Mouse (Mus musculus) adrenal gland, postnatal 14 days (tissue): ENCODE measurements at regions not wholly inside any gene's neighbourhood (a gene's known extent, or its start where the extent isn't known, plus 50 kb on each side); places are given as distances from the start of the nearest gene placed in this dataset.
A peak's percentile ranks its signal among the peaks of the same experiment; 100 is the strongest.
"Not testable (repeated sequence)": the region's sequence is repeated elsewhere in the genome, so short reads cannot be mapped to it uniquely, and the experiment has no call there.

ENCODE experiments used
- DNase-seq: peaks from one replicate; pipeline ENCODE4 v3.0.0; 2021; ENCODE audit warnings: mixed read lengths

GRCm38 (mm10) chr10:6182400-6182799 lies 260.2 kb upstream of the Rgs17 start:
- DNase-seq: no peak

- DNase-seq: not testable (repeated sequence)
Observed at GRCm38 (mm10) chr10:6164311-6164710, 242.1 kb upstream of the Rgs17 start.

- DNase-seq: no peak
Observed at GRCm38 (mm10) chr10:6156941-6157340, 234.7 kb upstream of the Rgs17 start.

DNA sequence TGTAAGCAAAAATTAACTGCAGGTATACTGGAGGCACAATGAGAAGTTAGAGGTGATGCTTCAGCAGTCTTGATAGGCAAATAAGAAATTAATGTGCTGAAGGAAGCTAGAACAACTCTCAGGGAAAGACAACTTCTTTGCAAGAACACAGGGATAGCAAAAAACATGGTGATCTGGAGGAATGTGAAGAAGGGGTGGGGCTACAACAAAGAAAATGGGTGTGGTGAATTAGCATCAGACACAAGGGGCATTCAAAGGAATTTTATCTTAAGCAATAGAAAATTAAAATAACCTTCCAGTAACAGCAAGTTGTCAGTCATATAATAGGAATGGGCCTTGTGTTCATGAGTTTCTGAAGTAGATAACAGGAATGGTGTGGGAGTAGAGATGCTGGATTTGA lies 211.9 kb upstream of the Rgs17 start:
- no peak for DNase-seq

DNA sequence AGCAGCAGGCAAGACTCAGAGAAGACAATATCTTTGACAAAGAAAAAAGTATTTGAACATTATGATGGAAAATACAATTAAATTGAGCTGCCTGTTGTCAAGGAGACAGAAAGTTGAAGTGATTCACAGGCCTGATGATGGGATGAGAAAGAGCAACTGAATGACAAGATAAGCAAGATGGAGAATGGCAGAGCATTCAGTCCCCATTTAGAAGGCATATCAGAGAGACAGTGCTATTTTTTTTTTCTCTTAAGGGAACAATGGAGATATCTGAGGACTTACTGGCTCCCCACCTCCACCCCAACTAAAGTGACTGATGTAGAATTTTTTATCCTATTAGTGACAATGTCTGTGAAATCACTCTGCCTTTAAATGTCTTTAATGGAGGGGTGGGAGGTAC lies 202.2 kb upstream of the Rgs17 start:
- not testable (repeated sequence) for DNase-seq

DNA sequence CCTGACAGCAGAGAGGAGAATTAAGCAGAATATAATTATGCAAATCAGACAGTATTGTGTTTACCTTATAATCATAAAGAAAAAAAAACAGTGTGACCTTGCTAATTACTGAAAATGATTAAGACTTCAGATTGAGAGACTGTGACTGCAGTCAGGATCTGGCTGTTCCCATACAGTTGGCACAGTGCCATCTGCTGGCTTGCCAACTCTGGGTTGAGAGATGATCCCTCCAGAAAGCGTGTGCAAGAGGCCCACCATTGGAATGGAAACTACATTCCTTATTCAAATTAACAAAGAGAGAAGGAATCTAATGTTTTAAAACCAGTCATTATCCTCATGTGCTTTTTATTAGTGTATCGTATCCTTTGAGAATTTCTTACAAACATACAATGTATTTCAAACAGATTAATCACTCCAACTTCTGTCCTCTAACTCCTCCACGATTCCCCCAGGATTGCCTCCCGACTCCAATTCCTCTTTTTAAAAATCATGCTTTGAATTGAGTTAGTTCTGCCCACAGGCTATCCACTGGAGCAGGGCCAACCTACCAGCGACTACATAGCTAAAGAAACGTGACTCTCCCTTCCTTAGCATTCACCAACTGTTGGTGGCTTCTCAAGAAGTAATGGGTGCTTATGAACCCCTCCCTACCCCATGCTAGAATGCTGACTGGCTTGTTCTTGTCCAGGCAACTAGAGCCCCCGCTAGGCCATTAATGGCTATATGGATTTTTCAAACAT lies 192.9 kb upstream of the Rgs17 start:
- peak; percentile 19 for DNase-seq
